Mouse (Mus musculus): ENCODE data around the gene Numa1.
"Not testable (repeated sequence)": the region's sequence is repeated elsewhere in the genome, so short reads cannot be mapped to it uniquely, and the experiment has no call there.

Numa1 gene

DNA sequence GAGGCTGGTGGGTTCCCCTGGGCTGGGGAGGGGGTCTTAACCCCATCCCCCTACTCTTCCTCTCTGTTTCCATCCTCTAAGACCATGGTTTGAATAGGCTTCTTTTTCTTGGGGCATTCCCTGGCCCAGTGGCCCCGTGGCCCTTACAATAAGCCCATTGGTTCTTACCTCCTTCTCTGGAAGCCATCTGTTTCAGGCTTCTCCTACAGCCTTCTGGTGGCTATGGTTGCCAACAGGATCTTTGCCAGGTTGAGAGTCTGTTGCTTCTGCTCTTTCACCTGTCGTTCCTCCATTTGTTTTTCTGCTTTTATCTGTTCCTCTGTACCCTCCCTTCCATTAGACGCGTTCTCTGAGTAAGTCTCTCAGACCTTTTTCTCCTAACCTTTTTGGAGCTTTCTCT, 3.7 kb downstream of the Numa1 start:
- DNase-seq (ENCODE audit: low read depth, low spot score), result no peak

DNA sequence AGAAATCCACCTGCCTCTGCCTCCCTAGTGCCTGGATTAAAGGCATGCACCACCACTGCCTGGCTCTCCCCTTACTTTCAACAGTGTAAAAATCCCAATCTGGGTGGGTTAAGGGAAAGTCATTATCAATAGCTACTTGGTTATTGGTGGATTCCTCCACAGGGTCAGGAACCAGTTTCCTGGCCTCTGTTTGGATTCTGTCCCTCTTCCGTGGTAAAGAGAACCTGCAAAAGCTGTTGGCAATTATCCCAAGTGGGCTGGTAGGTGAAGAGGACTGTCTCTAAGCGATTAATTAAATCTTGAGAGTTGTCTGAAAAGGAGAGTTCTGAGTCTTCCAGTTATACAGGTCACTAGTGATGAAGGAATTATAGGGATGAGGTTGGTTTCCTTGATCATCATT, 4.4 kb downstream of the Numa1 start:
- DNase-seq (ENCODE audit: low read depth, low spot score), result no peak

DNA sequence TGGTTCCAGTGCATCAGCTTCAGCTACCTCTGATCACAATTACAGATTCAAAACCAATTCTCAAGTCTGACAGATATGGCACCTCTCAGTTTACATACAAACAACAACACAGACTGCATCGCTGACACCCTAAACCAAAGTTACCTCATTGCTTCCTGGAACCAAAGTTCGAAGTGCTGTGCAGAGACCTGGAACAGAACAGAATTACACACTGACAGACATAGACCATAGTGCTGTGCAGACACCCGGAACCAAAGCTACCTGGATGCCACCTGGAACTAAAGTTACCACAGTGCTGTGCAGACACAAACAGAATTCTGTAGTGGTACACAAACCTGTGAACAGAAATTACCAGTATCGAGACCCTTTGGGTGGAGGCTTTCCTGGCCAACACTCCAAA, 5.8 kb downstream of the Numa1 start:
- DNase-seq (ENCODE audit: low read depth, low spot score), result no peak

DNA sequence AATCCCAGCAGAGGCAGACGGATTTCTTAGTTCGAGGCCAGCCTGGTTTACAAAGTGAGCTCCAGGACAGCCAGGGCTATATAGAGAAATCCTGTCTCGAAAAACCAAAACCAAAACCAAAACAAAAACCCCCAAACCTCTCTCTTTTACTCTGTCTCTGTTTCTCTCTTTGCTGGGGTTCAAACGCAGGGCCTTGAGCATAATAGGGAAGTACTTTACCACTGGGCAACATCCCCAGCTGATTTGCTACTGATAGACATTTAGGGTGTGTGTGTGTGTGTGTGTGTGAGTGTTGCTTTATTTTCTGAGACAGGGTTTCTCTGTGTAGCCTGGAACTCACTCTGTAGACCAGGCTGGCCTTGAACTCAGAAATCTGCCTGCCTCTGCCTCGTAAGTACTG, 15.1 kb downstream of the Numa1 start:
- not testable (repeated sequence) for DNase-seq (ENCODE audit: low read depth, low spot score)

DNA sequence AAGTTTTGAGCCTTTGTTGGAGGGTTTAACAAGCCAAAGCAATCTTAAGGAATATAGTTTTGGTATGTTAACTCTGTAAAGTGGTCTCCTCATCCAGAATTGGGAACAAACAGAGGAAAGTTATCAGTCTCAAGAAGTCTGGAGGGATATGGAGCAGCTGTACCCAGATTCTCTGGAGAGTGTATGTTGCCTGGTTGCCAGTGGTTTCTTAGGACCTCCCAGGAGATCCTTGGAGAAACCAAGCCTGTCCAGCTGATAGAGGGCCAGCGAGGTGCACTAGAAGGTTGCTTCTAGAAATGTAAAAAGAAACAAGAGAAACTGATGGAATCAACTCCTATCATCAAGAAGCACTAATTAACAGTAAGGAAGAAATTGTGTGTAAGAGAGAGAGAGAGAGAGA, 17.7 kb downstream of the Numa1 start:
- no peak for DNase-seq (ENCODE audit: low read depth, low spot score)

DNA sequence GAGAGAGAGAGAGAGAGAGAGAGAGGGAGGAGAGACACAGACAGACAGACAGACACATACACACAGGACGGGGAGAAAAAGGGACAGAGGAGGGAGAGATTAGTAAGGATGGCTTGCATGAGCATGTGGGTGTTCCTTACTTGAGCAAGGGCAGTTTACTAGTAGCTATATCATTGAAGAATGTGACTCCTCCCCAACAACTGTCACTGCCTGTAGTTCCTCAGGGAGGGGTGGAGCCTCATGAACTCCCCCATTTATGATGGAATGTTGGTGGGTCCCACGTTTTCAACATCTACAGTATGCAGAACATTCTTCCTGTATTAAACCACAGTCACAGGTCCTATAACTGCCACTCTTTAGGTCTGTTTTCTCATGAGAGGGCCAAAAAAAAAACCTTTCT, 18.2 kb downstream of the Numa1 start:
- no peak for DNase-seq (ENCODE audit: low read depth, low spot score)

DNA sequence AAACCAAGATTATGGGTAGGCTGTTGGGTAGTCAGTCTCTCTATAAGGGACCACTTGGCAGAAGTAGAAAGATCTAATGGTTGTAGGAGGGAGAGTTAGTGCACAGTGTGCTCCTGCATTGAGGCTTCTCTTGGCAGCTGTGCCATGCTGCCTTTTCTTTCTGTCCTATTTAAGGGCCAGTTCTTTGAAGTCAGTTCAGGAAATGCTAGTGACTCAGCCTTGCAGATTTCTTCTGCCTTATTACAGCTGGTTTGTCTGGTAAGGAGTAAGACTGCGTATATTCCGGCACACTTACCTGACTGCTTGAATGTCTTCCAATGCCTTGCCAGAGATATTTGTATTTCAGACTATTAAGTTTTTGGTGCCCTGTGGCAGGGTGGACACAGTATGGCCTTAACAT, 20.3 kb downstream of the Numa1 start:
- DNase-seq (ENCODE audit: low read depth, low spot score), result no peak

DNA sequence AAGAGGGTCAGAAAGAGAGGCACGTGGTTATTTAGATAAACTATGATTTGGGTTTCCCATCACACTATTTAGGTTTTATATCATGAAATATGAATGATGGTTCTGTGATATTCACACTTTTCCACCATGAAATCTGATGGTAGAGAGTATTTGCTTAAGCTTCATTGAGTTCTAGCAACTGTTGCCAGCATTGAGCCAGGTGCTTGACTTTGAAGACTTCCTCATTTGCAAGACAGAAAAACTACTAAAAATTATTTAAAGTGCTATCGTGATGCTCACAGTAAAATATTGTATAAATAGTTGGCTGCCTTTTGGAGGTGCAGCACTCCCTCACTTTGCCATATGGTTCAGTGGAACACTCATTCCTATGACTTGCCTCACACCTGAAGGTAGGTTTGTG, 21.4 kb downstream of the Numa1 start:
- DNase-seq (ENCODE audit: low read depth, low spot score), result no peak

DNA sequence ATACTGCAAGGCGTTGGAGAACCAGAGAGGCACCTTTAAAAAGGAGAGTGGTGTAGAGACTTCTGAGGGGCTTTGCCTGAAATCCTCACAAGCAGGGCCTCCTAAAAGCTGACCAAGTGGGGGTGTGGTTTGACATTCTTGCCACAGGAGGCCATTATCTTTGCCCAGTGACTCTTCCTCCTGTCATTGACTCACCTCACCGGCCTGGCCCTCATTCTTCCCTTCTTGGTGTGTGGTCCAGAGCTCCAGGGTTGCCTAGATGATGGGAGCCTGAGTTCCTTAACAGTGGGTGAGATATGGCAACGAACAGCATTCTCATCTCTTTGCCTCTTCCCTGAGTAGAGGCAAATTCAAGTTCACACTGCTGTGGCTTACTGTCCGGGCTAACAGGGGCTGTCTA, 22.0 kb downstream of the Numa1 start:
- no peak for DNase-seq (ENCODE audit: low read depth, low spot score)

DNA sequence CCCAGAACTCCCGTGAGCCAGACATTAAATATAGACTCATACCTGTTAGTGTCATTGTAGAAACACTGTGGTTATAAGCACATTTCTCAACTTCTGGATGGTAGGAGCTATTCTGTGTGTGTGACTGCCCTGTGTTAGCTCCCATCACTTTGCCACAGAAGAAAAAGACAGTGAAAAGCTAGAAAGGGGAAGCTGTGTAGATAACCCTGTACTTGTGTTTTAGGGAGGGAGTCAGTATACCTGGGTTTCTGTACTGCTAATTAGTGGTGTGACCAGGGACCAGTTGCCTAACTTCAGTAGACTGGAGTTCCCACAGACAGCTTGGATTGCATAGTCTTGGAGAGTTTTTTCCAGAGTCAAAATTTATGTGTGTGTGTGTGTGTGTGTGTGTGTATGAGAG, 22.6 kb downstream of the Numa1 start:
- DNase-seq (ENCODE audit: low read depth, low spot score), result no peak

DNA sequence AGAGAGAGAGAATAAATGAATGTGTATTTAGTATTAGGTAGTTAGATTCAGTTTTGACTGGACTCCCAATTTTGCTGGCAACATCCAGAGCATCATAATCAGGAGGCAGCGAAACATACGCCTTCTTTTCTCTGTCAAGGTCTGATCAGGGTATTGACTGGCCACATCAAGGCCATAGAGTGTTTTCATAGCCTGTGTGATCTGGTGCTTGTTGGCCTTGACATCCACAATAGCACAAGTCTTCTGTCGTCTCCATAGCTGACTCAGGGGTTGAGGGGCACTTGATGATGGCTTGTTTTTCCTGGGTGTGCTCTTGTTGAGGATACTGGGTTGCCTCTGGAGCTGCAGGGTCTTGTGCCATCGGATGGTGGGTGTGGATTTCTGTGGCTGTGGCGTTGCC, 23.0 kb downstream of the Numa1 start:
- DNase-seq (ENCODE audit: low read depth, low spot score), result no peak

DNA sequence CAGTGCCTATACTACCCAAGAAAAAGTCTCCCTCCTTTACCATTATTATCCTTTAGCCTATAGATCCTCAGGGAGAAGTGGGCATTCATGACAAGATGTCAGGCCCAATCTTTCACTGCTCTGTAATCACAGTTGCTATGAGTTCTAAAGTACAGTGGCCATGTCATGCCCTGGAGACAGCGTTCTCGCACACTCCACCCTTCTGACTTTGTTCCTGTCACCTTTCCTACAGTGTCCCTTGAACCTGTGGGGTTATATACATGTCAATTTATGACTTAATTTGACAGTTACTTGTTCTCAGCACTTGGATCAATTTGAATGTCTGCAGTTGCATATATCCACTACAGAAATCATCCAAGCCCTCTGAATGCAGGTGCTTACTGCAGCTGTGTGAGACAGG, 28.9 kb downstream of the Numa1 start:
- no peak for DNase-seq (ENCODE audit: low read depth, low spot score)

DNA sequence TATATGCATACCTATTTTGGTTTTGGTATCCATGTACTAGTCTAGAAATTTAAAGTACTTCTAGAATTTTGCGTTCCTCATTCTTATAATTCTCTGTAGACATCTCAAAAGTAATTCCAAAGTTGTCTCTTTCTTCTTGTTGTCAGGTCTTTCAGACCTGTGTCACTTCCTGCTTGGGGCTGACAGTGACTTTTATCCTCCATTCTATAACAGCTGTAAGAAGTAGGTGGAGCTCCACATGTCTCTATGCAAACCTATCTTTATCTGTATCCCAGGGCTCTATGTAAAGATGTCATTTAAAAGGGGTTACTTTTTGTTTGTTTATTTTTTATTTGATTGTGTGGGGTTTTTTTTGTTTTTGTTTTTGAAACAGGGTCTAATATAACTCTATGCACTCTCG, 29.7 kb downstream of the Numa1 start:
- no peak for DNase-seq (ENCODE audit: low read depth, low spot score)

DNA sequence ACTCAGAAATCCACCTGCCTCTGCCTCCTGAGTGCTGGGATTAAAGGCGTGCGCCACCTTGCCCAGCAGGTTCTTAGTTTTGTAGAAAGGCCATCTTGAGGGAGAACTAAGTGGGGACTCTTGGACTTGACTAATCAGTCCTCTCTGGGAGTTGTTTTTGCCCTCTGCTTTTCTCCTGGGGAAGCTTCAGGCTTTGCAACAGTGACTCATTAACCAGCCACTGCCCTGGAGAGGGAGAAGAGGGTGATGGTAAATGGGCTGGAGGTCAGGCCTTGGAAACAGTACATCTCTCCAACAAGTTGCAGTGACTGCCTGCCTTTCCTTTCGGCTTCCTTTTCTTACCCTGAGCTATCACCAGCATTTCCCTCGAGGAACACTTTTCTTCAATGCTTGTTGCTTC, 30.6 kb downstream of the Numa1 start:
- no peak for DNase-seq (ENCODE audit: low read depth, low spot score)

DNA sequence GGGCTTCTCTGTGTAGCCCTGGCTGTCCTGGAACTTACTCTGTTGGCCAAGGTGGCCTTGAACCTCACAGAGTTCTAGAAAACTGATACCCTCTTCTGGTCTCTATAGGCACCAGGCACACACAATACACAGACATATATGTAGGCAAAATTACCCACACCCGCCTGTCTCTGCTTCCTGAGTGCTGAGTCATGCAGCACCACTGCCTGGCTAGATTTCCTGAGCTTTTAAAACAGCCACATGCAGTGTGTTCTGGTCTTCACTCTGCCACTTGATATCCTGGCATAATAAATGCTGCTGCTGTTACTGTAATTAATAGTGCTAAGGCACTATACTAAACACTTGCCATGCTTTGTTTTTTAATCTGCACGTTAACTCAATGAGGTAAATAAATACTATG, 31.7 kb downstream of the Numa1 start:
- DNase-seq (ENCODE audit: low read depth, low spot score), result no peak

DNA sequence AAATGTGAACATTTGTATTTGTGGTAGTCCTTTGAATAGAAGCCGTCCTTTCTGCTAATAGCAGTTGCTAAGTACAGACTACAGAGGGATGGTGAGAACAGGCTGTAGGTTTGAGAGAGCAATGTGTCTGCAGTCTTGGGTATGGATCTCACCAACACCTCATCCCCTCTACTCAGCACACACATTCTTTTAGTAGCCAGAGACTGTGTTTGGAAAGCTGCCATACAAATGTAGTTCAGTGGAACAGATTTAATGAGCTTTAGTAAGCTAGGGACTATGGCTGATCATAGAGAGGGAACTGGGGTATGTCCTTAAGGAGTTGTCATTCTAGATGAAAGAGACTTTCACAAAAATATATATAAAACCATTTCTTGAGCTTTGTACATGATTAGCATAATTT, 33.3 kb downstream of the Numa1 start:
- no peak for DNase-seq (ENCODE audit: low read depth, low spot score)

DNA sequence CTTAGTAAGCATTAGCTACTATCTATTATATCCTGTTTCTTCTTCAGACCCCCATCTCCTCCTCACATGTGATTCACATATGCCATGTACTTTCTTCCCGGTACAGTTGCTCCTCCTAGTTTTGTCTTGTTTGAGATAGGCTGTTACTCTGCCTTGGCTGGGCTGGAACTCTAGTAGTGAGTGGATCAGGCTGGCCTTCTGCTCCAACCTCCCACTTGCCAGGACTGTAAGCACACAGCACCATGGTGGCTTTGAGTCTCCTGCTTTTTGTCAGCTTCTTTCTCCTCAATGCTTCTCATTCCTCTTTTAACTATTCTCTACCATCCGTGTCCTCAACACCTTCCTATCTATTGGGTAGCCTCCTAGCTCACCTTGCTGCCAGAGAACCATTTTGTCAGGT, 34.8 kb downstream of the Numa1 start:
- DNase-seq (ENCODE audit: low read depth, low spot score), result no peak

DNA sequence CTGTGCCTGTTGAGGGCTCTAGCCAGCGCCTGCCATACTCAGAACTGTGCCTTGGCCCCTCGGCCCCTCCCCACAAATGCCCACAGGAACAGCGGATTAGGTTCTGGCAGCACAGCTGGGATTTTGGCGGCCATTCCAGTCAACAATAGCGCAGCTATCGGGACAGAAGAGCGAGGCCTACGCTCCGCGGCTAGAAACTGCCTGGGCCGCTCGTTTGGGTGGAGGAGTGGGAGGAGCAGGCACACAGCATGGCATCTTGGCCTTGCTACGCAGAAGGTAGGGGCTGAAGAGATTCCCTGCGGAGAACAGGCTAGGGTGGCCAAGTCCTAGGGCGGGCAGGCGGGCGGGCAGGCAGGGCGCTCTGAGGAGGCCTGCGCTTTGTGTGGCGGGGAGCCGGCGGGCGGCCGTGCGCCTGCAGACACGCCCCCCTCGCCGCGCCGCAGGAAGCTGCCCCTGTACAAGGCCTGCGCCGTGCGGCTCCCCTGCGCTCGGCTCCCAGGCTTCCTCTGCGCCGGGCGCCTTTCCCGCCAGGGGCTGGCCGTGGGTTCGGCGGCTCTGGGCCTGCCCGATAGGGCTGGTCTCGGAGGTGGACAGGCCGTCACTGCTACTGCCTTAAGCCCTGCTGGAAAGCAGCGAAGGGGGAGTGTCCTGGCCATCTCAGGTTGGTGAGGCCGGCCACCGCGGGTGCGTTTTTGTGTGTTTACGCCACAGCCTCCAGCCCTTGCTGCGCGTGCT, 36.0 kb downstream of the Numa1 start:
- peak; percentile 54 for DNase-seq (ENCODE audit: low read depth, low spot score)

DNA sequence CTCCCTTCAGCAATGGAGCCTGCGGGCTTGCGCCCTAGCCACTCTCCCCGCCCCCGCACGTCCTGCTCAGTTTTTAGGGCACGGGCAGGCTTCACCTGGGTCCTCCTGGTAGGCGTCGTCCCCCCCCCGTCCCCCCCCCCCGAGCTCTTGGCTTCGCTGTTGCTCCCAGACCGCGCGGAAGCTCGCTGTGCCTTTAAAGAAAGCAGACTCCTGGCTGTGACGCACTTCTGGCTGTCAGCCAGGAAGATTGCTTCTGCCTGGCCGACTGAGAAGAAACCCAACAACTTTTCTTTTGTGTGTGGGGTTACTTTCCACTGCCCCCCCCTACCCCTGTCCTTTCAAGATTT, 36.5 kb downstream of the Numa1 start:
- peak; percentile 51 for DNase-seq (ENCODE audit: low read depth, low spot score)

DNA sequence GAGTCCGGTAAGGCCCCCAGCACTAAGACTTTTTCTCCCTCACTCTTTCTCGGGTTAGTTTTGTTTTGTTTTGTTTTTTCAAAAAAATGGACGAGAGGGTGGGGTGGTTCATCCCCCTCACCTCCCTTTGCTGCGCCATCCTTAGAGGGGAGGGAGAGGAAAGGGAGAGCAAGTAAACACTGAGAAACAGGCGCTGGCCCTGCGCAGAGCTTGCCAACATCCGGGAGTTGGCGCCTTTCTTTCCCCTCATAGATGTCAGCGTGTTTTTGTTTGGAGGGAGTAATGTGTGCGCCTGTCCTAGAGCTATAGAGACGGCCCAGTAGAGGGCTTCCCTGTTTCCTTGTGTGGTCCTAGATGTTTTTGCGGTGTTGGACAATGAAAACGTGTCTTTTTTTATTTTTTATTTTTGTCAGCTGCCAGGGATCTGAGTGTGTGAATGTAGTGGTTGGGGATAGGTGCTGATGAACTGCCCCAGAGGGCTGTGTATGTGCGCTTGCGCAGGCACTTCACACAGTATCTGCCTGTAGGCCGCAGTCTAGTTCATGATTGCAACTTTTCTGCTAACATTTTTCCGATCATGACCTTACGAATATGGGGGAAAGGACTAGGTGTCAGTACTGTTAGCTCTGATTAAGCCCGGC, 37.0 kb downstream of the Numa1 start:
- peak; percentile 22 for DNase-seq (ENCODE audit: low read depth, low spot score)

DNA sequence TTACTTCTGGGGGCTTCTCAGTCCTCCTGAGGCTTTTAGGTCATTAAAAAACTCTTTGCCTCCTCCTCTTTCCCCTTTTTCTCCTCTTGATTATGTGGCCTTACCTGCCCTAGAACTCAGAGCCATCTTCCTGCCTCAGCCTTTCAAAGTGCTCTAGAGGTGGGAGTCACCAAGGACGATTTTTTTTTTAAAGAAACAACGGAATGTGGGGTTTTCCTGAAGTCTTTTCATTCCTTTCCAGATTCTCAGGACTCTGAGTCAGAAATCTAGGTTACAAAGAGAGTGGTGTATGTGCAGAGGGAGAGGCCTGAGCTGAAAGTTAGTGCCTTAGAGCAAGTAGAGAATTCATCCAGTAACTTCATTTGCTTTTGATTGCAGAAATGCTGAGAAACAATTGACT, 37.8 kb downstream of the Numa1 start:
- DNase-seq (ENCODE audit: low read depth, low spot score), result no peak

DNA sequence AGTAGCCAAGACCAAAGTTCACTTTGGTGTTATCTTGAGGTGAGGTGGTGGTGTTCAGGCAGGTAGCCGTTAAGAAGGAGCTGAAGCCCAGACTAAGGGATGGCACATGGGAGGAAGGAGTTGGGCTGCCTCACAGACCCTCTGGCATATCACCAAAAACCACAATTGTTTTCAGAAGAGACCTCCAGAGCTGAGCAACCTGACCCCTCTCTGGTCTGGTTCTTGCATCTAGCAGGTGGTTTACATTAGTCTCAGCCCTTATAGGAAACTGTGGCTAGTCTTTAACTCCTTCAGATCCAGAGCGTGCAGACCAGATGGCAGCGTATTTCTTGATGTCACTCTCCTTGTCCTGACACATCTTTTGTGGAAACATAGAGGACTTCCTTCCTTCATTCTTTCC, 39.8 kb downstream of the Numa1 start:
- DNase-seq (ENCODE audit: low read depth, low spot score), result no peak

DNA sequence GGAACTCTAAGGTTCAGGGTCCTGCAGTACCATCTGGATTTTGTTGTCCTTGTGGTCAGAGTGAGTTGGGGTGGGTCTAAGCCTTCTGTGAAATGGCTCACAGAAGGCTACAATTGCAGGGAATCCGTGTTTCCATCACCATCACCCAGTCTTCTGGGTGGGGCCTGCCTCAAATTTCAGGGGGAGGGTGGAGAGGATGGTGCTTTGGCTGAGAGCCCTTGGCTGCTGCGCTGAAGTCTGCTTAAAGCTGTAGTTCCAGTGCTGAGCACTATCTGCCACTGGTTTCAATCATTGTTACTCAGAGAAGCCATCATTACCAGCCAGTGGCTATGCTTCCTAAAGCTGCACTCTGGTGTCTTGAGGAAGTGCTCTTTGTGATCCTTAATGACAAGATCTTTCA, 40.6 kb downstream of the Numa1 start:
- no peak for DNase-seq (ENCODE audit: low read depth, low spot score)

DNA sequence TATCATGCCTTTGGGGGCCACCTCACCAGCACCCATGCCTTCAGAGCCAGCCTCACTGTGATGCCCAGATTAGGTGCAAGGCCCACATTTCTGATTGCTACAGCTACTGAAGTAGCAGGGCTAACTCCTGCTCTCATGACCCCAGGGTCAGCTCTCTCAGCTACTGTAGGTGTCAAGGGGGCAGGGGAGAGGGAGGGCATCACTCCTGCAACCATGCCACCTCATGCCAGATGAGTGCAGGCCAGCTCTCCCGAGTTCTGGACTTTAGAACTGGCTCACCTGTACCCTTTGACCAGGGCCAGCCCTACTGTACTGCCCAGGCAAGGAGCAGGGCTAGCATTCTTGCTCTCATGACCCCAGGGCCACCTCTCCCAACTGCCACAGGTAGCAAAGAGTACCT, 48.8 kb downstream of the Numa1 start:
- no peak for DNase-seq (ENCODE audit: low read depth, low spot score)

Measured in ES-CJ7 (cell line).